Mouse (Mus musculus): ENCODE results near the gene Ivd. TPM values are rescaled to one million over a fixed set of nuclear protein-coding genes. Genes with fewer than 3 reads are reported as not detected.

Ivd gene
- polyA plus RNA-seq, 1 experiment from 2014 or later: 91.0 TPM

GRCm38 (mm10) chr2:118916436-118916835, 54.7 kb downstream of the Ivd start:
- H3K9me3 ChIP-seq (ENCODE audit: low read length): no peaks in the 10 kb centered on the region
- ATAC-seq (ENCODE audit: low FRiP score, low TSS enrichment): no peak
- H3K36me3 ChIP-seq (ENCODE audit: insufficient read depth, low read length): peaks cover 16% of the 10 kb centered on the region
- 87% methylated on average over 17 of the region's 17 CpGs for WGBS
- no peak overlapping the region for H3K27ac ChIP-seq (ENCODE audit: low read length)
- H3K4me3 ChIP-seq (ENCODE audit: low read length): no peak overlapping the region
- H3K4me2 ChIP-seq (replicated peaks; ENCODE audit: low read depth, low read length): no peak overlapping the region
- no peak overlapping the region for H3K9ac ChIP-seq (replicated peaks; ENCODE audit: low read length)
- H3K27me3 ChIP-seq (ENCODE audit: insufficient read depth, low read length): no peaks in the 10 kb centered on the region
- H3K4me1 ChIP-seq (ENCODE audit: insufficient read depth, low read length): peaks cover 15% of the 10 kb centered on the region

- Histone ChIP-seq H3K36me3 (ENCODE audit: insufficient read depth, low read length) (peaks cover 23% of the 10 kb centered on the region), H3K4me1 (ENCODE audit: insufficient read depth, low read length) (peaks cover 7% of the 10 kb centered on the region), H3K27me3 (ENCODE audit: insufficient read depth, low read length) (no peaks in the 10 kb centered on the region), H3K4me2 (replicated peaks; ENCODE audit: low read depth, low read length) (no peak overlapping the region), H3K9ac (replicated peaks; ENCODE audit: low read length) (no peak overlapping the region), H3K9me3 (ENCODE audit: low read length) (no peaks in the 10 kb centered on the region), H3K4me3 (ENCODE audit: low read length) (no peak overlapping the region), H3K27ac (ENCODE audit: low read length) (no peak overlapping the region)
- ATAC-seq (ENCODE audit: low FRiP score, low TSS enrichment): no peak
- 37% methylated on average over 1 of the region's 1 CpGs for WGBS
Measured at GRCm38 (mm10) chr2:118918543-118918942, 56.8 kb downstream of the Ivd start.

DNA sequence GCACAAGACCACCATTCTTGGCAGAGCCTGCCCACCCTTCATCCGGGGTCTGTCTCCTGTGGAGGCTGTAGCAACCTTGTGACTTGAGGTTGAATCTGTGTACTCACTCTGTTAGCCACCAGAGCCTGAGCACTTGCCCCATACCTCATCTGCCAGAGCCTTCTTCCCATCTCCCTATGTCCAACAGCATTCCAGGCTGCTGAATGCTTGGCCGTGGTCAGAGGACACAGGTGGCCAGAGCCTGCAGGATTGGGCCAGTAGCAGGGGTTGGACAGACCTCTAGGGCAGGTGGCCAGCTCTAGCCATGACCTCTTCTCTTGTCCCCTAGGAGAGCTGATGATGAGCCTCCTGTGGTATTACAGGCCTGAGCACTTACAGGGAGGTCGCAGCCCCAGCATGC, 58.7 kb downstream of the Ivd start:
- Histone ChIP-seq H3K9ac (replicated peaks; ENCODE audit: low read length) (no peak overlapping the region), H3K9me3 (ENCODE audit: low read length) (no peaks in the 10 kb centered on the region), H3K27ac (ENCODE audit: low read length) (no peak overlapping the region), H3K4me3 (ENCODE audit: low read length) (no peak overlapping the region), H3K27me3 (ENCODE audit: insufficient read depth, low read length) (no peaks in the 10 kb centered on the region), H3K36me3 (ENCODE audit: insufficient read depth, low read length) (peaks cover 23% of the 10 kb centered on the region), H3K4me2 (replicated peaks; ENCODE audit: low read depth, low read length) (no peak overlapping the region), H3K4me1 (ENCODE audit: insufficient read depth, low read length) (no peaks in the 10 kb centered on the region)
- ATAC-seq (ENCODE audit: low FRiP score, low TSS enrichment): no peak
- 75% methylated on average over 3 of the region's 3 CpGs for WGBS

GRCm38 (mm10) chr2:118925952-118926351, 64.2 kb downstream of the Ivd start:
- H3K9me3 ChIP-seq (ENCODE audit: low read length): no peaks in the 10 kb centered on the region
- WGBS: under 1% methylated on average over 6 of the region's 6 CpGs
- peak overlapping the region; percentile 91 for H3K4me2 ChIP-seq (replicated peaks; ENCODE audit: low read depth, low read length)
- peak overlapping the region; percentile 75 for H3K4me3 ChIP-seq (ENCODE audit: low read length)
- H3K4me1 ChIP-seq (ENCODE audit: insufficient read depth, low read length): peaks cover 19% of the 10 kb centered on the region
- H3K9ac ChIP-seq (replicated peaks; ENCODE audit: low read length): peak overlapping the region; percentile 91
- ATAC-seq (ENCODE audit: low FRiP score, low TSS enrichment): peak; percentile 73
- peak overlapping the region; percentile 4; the same call in 1 of the 2 replicates for H3K27ac ChIP-seq (ENCODE audit: low read length)
- H3K36me3 ChIP-seq (ENCODE audit: insufficient read depth, low read length): peaks cover 7% of the 10 kb centered on the region; the same call in 1 of the 2 replicates
- H3K27me3 ChIP-seq (ENCODE audit: insufficient read depth, low read length): no peaks in the 10 kb centered on the region

- Histone ChIP-seq H3K9ac (replicated peaks; ENCODE audit: low read length) (peak within 1 kb of the TSS; percentile 91), H3K4me3 (ENCODE audit: low read length) (peak within 1 kb of the TSS; percentile 75), H3K27ac (ENCODE audit: low read length) (peak within 1 kb of the TSS; percentile 50), H3K4me2 (replicated peaks; ENCODE audit: low read depth, low read length) (peak within 1 kb of the TSS; percentile 91), H3K9me3 (ENCODE audit: low read length) (no peaks in the 10 kb centered on the region), H3K27me3 (ENCODE audit: insufficient read depth, low read length) (no peaks in the 10 kb centered on the region), H3K4me1 (ENCODE audit: insufficient read depth, low read length) (peaks cover 19% of the 10 kb centered on the region), H3K36me3 (ENCODE audit: insufficient read depth, low read length) (peaks cover 7% of the 10 kb centered on the region; the same call in 1 of the 2 replicates)
- ATAC-seq (ENCODE audit: low FRiP score, low TSS enrichment): peak; percentile 95
- under 1% methylated on average over 42 of the region's 47 CpGs for WGBS
Measured at GRCm38 (mm10) chr2:118926361-118926997, 64.7 kb downstream of the Ivd start, which contains the start of gene Chst14. Chst14 (plus strand) TSS chr2:118926496.

- peaks cover 19% of the 10 kb centered on the region for H3K4me1 ChIP-seq (ENCODE audit: insufficient read depth, low read length)
- H3K27ac ChIP-seq (ENCODE audit: low read length): peak overlapping the region; percentile 50; the same call in 1 of the 2 replicates
- 31% methylated on average over 31 of the region's 31 CpGs for WGBS
- peak overlapping the region; percentile 75 for H3K4me3 ChIP-seq (ENCODE audit: low read length)
- peak overlapping the region; percentile 91 for H3K9ac ChIP-seq (replicated peaks; ENCODE audit: low read length)
- no peak for ATAC-seq (ENCODE audit: low FRiP score, low TSS enrichment)
- peaks cover 7% of the 10 kb centered on the region; the same call in 1 of the 2 replicates for H3K36me3 ChIP-seq (ENCODE audit: insufficient read depth, low read length)
- H3K27me3 ChIP-seq (ENCODE audit: insufficient read depth, low read length): no peaks in the 10 kb centered on the region
- peak overlapping the region; percentile 91 for H3K4me2 ChIP-seq (replicated peaks; ENCODE audit: low read depth, low read length)
- H3K9me3 ChIP-seq (ENCODE audit: low read length): no peaks in the 10 kb centered on the region
Measured at GRCm38 (mm10) chr2:118926998-118927739, 65.4 kb downstream of the Ivd start.

Other genes starting within 250 kb of the Ivd start
- gene Pak6, start 198.7 kb upstream of the Ivd start, polyA plus RNA-seq (2015; fragmentation: Nextera tagmentation; extraction: Ambion mirVana): 0.60 and 1.4 TPM in 2 replicates
- 0.25 and 0.30 TPM in 2 replicates for gene Ankrd63, start 158.0 kb upstream of the Ivd start, polyA plus RNA-seq (2015; fragmentation: Nextera tagmentation; extraction: Ambion mirVana)
- gene Plcb2, start 133.5 kb upstream of the Ivd start, polyA plus RNA-seq (2015; fragmentation: Nextera tagmentation; extraction: Ambion mirVana): 1.4 and 1.7 TPM in 2 replicates
- gene Inafm2, start 116.2 kb upstream of the Ivd start, polyA plus RNA-seq (2015; fragmentation: Nextera tagmentation; extraction: Ambion mirVana): 15.2 and 16.3 TPM in 2 replicates
- gene Ccdc9b, start 99.3 kb upstream of the Ivd start, polyA plus RNA-seq (2015; fragmentation: Nextera tagmentation; extraction: Ambion mirVana): 1.3 and 1.4 TPM in 2 replicates
- gene Phgr1, start 89.2 kb upstream of the Ivd start, polyA plus RNA-seq (2015; fragmentation: Nextera tagmentation; extraction: Ambion mirVana): not detected in 2 replicates
- gene Disp2, start 82.2 kb upstream of the Ivd start, polyA plus RNA-seq (2015; fragmentation: Nextera tagmentation; extraction: Ambion mirVana): 0.46 and 0.81 TPM in 2 replicates
- 113 and 119 TPM in 2 replicates for gene Knstrn, start 48.0 kb upstream of the Ivd start, polyA plus RNA-seq (2015; fragmentation: Nextera tagmentation; extraction: Ambion mirVana)
- gene Bahd1, start 38.4 kb downstream of the Ivd start, polyA plus RNA-seq (2015; fragmentation: Nextera tagmentation; extraction: Ambion mirVana): 3.1 and 3.5 TPM in 2 replicates
- 26.8 and 28.6 TPM in 2 replicates for gene Chst14, start 64.5 kb downstream of the Ivd start, polyA plus RNA-seq (2015; fragmentation: Nextera tagmentation; extraction: Ambion mirVana)
- gene Ccdc32, start 167.4 kb downstream of the Ivd start, polyA plus RNA-seq (2015; fragmentation: Nextera tagmentation; extraction: Ambion mirVana): 23.3 and 26.9 TPM in 2 replicates
- 4.5 and 5.3 TPM in 2 replicates for gene Rpusd2, start 172.8 kb downstream of the Ivd start, polyA plus RNA-seq (2015; fragmentation: Nextera tagmentation; extraction: Ambion mirVana)
- gene Knl1, start 185.2 kb downstream of the Ivd start, polyA plus RNA-seq (2015; fragmentation: Nextera tagmentation; extraction: Ambion mirVana): 38.3 and 47.0 TPM in 2 replicates

Measured in kidney, embryonic 16.5 days (tissue).